Mouse (Mus musculus) hindbrain, embryonic 15.5 days (tissue): ENCODE measurements around the gene Tnfaip8l2. TPM values are rescaled to one million over a fixed set of nuclear protein-coding genes. Genes with fewer than 3 reads are reported as not detected.
"Not testable (repeated sequence)": the region's sequence is repeated elsewhere in the genome, so short reads cannot be mapped to it uniquely, and the experiment has no call there.

Experiments used
- ATAC-seq: fragments of 200-750 bp; cut with Nextera tagmentation; 2 replicates; pipeline ENCODE4 v1.8.0; 2017; ENCODE audit warnings: low read depth, moderate number of reproducible peaks, moderate TSS enrichment; ENCODE audit not compliant: low FRiP score
- H3K27ac ChIP-seq: fragments of 300-500 bp; sonication (generic); replicated peaks from 2 replicates; pipeline ENCODE4 v1.5.1; 2015; ENCODE audit warnings: mild to moderate bottlenecking, inconsistent platforms
- H3K27me3 ChIP-seq: fragments of 300-500 bp; sonication (generic); 2 replicates; pipeline ENCODE4 v1.6.1; 2015; ENCODE audit warnings: control low read depth, inconsistent platforms
- H3K36me3 ChIP-seq: fragments of 300-500 bp; sonication (generic); 2 replicates; pipeline ENCODE4 v1.6.1; 2015; ENCODE audit warnings: control low read depth, inconsistent platforms
- H3K4me1 ChIP-seq: fragments of 300-500 bp; sonication (generic); replicated peaks from 2 replicates; pipeline ENCODE4 v1.6.1; 2015; ENCODE audit warnings: control low read depth, inconsistent platforms
- H3K4me2 ChIP-seq: fragments of 300-500 bp; sonication (generic); 2 replicates; pipeline ENCODE4 v1.6.1; 2015; ENCODE audit warnings: moderate library complexity, mild to moderate bottlenecking, inconsistent platforms
- H3K4me3 ChIP-seq: fragments of 300-500 bp; sonication (generic); 2 replicates; pipeline ENCODE4 v1.5.1; 2015; ENCODE audit warnings: mild to moderate bottlenecking, inconsistent platforms
- H3K9ac ChIP-seq: fragments of 300-500 bp; sonication (generic); 2 replicates; pipeline ENCODE4 v1.6.1; 2015; ENCODE audit warnings: inconsistent platforms
- H3K9me3 ChIP-seq: fragments of 300-500 bp; sonication (generic); 2 replicates; pipeline ENCODE4 v1.6.1; 2016; ENCODE audit warnings: control low read depth, inconsistent platforms
- WGBS: fragments of 180-500 bp; shearing (Covaris S2); methylation state at CpG from one replicate; pipeline ENCODE4 v1.1.7; 2015; 5-methylcytosine and 5-hydroxymethylcytosine counted together
- microRNA-seq: library from miRNA; unstranded; fragments of <30 nt; microRNA quantifications from one replicate; pipeline ENCODE4, GENCODE M21; 2016
- polyA plus RNA-seq: library from polyadenylated mRNA; unstranded; fragments of >200 nt; fragmentation: Nextera tagmentation; extraction: Ambion mirVana; gene quantifications from 2 replicates; pipeline ENCODE4 v1.2.1, GENCODE M21; 2015

Tnfaip8l2 gene
- polyA plus RNA-seq, 1 experiment from 2014 or later, result 3.9 TPM

DNA sequence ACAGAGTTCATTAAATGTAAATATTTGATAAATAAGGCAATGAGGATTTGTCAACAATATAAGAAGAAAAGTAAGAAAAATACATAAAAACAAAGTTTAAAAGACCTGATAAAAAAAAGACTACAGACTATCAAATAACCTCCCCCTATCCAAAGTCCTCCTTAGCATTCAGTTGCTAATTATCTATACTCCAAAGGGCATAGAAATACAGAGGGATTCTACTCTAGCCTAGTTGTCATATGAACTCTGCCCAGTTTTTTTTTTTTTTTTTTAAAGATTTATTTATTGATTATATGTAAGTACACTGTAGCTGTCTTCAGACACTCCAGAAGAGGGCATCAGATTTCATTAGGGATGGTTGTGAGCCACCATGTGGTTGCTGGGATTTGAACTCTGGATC, 34.9 kb downstream of the Tnfaip8l2 start:
- Histone ChIP-seq H3K27ac (peak overlapping the region; percentile 67; the same call in 1 of the 2 replicates), H3K4me3 (peak overlapping the region; percentile 92), H3K4me1 (peaks cover 20% of the 10 kb centered on the region), H3K9ac (0 out of 2 replicates have a peak overlapping the region, but pooled peaks have one; percentile 21), H3K4me2 (peak overlapping the region; percentile 60)
- not testable (repeated sequence) for H3K9me3 ChIP-seq, H3K27me3 ChIP-seq, H3K36me3 ChIP-seq, ATAC-seq

DNA sequence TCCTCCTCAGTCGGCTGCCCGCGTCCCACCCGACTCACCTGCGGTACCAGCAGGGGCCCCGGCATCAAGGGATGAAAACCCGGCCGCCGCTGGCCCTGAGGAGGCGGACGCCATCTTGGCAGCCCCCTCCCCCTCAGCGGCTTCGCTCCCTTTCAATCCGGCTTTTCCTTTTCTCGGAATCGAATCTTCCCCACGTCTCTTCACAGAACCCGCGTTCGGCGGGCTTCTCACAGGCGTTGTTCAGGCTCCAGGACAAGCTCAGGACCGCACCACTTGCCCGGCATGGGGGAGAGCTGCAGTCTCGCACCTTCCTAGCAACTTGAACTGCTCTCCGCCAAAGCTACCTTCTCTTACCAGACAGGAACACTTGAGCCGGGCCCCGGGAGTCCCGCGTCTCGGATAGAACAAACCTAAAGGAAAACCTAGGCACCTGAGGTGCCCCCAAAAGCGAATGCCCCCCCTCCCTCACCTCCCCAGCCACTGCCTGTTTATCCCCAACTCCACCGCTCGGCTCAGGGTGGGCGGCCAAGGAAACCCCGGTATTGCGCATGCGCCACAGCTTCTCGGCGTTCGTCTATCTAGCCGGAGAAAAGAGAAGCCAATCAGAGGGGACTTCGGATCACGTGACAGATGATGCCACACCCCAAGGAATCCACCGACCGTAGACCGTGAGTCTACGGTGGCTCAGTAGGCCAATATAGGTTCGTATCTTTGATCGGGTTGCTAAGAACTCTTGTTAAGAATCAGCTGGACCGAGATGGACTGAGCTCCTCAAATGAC, 35.6 kb downstream of the Tnfaip8l2 start, which contains the start of gene Pip5k1a:
TSS of gene Pip5k1a (minus strand) at position 593 of the 780 bp plus-strand sequence.
- no peaks in the 10 kb centered on the region for H3K36me3 ChIP-seq
- no peaks in the 10 kb centered on the region for H3K27me3 ChIP-seq
- peak within 1 kb of the TSS; percentile 93 for H3K9ac ChIP-seq
- peak within 1 kb of the TSS; percentile 88 for H3K27ac ChIP-seq
- H3K4me1 ChIP-seq, result peaks cover 22% of the 10 kb centered on the region
- WGBS, result under 1% methylated on average over 51 of the region's 51 CpGs
- H3K4me2 ChIP-seq, result peak within 1 kb of the TSS; percentile 78
- H3K4me3 ChIP-seq, result peak within 1 kb of the TSS; percentile 92
- H3K9me3 ChIP-seq, result no peaks in the 10 kb centered on the region
- peak; percentile 93 for ATAC-seq

DNA sequence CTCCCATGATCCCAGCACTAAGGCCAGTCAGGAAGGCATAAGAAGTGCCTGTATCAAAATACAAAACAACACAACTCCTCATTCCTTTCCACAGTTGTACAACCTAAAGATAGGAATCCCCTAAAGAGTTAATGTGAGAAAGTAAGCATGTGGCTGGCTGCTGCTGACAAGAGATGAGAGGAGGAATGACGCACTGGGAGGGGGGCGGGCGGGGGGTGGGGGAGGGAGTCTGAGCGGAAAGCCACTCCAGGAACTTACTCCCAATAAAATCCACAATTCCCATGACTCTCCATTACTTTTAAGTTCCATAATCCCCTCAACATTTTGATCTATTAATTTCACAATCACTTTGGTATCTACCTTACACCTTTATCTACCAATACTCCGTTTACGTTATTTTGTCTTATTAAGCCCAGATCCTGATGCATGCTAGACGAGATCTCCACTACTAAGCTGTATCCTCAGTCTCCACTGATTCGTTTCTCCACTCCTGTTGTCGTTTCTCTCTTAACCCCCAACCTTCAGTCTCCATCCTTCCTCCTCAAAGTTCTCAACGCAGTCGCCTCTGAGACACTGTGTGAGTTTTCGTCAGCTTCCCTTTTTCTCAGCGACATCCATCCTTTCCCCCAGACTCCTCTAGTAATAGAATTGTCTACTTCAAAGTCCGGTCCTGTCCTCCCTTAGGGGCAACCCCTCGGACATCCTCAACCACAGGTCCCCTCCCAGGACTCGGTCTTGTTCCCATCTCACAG, 36.4 kb downstream of the Tnfaip8l2 start:
- Histone ChIP-seq H3K4me2 (peak overlapping the region; percentile 78), H3K27me3 (no peaks in the 10 kb centered on the region), H3K27ac (peak overlapping the region; percentile 88), H3K4me1 (peaks cover 26% of the 10 kb centered on the region), H3K9ac (peak overlapping the region; percentile 93), H3K36me3 (no peaks in the 10 kb centered on the region), H3K4me3 (peak overlapping the region; percentile 92), H3K9me3 (no peaks in the 10 kb centered on the region)
- WGBS, result 1% methylated on average over 16 of the region's 16 CpGs
- ATAC-seq, result no peak

DNA sequence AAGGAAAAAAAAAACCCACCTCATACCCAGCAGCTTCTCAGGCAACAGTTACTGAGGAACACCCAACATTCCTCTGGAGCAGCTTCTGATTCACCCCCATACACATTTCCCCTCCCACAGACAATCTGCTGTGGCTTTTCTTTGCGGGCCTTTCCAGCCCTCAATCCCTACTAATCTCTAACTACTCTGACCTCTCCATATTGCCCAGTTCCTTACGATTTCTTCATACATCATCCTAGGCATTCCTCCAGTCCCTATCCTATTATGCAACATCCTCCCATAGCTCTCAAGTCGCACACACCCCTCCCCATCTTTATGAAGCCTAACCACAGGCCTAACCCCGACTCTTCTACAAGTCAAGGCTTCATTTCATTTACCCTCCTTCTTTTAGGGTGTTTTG, 37.0 kb downstream of the Tnfaip8l2 start:
- no peaks in the 10 kb centered on the region for H3K27me3 ChIP-seq

DNA sequence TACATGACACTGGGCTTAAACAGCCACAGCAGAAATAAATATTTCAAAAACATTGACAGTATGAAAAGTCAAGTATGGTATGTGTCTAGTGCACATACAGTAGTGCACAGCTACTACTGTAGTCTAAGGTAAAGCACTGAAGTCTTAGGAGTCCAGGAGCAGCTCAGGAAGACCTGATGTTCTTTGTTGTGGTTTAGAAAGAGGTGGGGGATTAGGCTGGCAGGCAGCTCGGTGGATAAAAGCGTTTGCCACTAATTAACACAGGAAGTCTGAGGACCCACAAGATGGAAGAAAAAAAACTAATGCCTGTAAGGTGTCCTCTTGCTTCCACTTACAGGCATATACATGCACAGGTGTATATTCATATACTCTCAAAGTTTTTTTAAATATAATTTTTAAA, 41.3 kb downstream of the Tnfaip8l2 start:
- no peak for ATAC-seq
- WGBS, result 49% methylated on average over 2 of the region's 2 CpGs
- no peak overlapping the region for H3K4me3 ChIP-seq
- peaks cover 6% of the 10 kb centered on the region for H3K36me3 ChIP-seq
- H3K9me3 ChIP-seq, result no peaks in the 10 kb centered on the region
- no peaks in the 10 kb centered on the region for H3K27me3 ChIP-seq
- no peak overlapping the region for H3K27ac ChIP-seq
- peaks cover 26% of the 10 kb centered on the region for H3K4me1 ChIP-seq
- H3K4me2 ChIP-seq, result no peak overlapping the region
- no peak overlapping the region for H3K9ac ChIP-seq

More for the DNA sequence above, 37.0 kb downstream of the Tnfaip8l2 start:
- peak overlapping the region; percentile 92 for H3K4me3 ChIP-seq
- H3K36me3 ChIP-seq, result no peaks in the 10 kb centered on the region
- peak overlapping the region; percentile 93; the same call in 1 of the 2 replicates for H3K9ac ChIP-seq
- no peak for ATAC-seq
- H3K4me1 ChIP-seq, result peaks cover 26% of the 10 kb centered on the region
- H3K4me2 ChIP-seq, result peak overlapping the region; percentile 78
- H3K9me3 ChIP-seq, result no peaks in the 10 kb centered on the region
- WGBS, result 72% methylated on average over 4 of the region's 4 CpGs
- no peak overlapping the region for H3K27ac ChIP-seq

Small RNA genes within 50 kb of the gene (microRNA-seq; reads per million reads assigned to microRNA genes)
- not detected for gene Mir8099-1

Other genes starting within 250 kb of the Tnfaip8l2 start
- gene Selenbp1, start 209.3 kb downstream of the Tnfaip8l2 start, polyA plus RNA-seq, result 15.5 and 16.4 TPM in 2 replicates
- 6.9 and 7.1 TPM in 2 replicates for gene Rfx5, start 188.3 kb downstream of the Tnfaip8l2 start, polyA plus RNA-seq
- 21.8 and 27.3 TPM in 2 replicates for gene Pi4kb, start 167.6 kb downstream of the Tnfaip8l2 start, polyA plus RNA-seq
- 18.9 and 21.2 TPM in 2 replicates for gene Zfp687, start 126.9 kb downstream of the Tnfaip8l2 start, polyA plus RNA-seq
- 260 and 276 TPM in 2 replicates for gene Psmd4, start 99.7 kb downstream of the Tnfaip8l2 start, polyA plus RNA-seq
- gene Pip5k1a, start 35.4 kb downstream of the Tnfaip8l2 start, polyA plus RNA-seq, result 15.2 and 15.8 TPM in 2 replicates
- gene Vps72, start 31.3 kb downstream of the Tnfaip8l2 start, polyA plus RNA-seq, result 167 and 176 TPM in 2 replicates
- 1.7 and 1.8 TPM in 2 replicates for gene Tmod4, start 17.9 kb downstream of the Tnfaip8l2 start, polyA plus RNA-seq
- 84.0 and 88.6 TPM in 2 replicates for gene Scnm1, start 8.3 kb downstream of the Tnfaip8l2 start, polyA plus RNA-seq
- gene Lysmd1, start 8.3 kb downstream of the Tnfaip8l2 start, polyA plus RNA-seq, result 42.7 and 45.0 TPM in 2 replicates
- gene Sema6c, start 18.1 kb upstream of the Tnfaip8l2 start, polyA plus RNA-seq, result 33.0 and 34.7 TPM in 2 replicates
- 3.4 and 3.6 TPM in 2 replicates for gene Gabpb2, start 75.6 kb upstream of the Tnfaip8l2 start, polyA plus RNA-seq
- 57.1 and 59.3 TPM in 2 replicates for gene Cdc42se1, start 86.4 kb upstream of the Tnfaip8l2 start, polyA plus RNA-seq
- 323 and 341 TPM in 2 replicates for gene Mllt11, start 89.8 kb upstream of the Tnfaip8l2 start, polyA plus RNA-seq
- 0.13 and 0.19 TPM in 2 replicates for gene Gm128, start 99.2 kb upstream of the Tnfaip8l2 start, polyA plus RNA-seq
- 0.29 TPM in 1 of 2 replicates, not detected in the other for gene Bnipl, start 108.8 kb upstream of the Tnfaip8l2 start, polyA plus RNA-seq
- gene Mindy1, start 139.0 kb upstream of the Tnfaip8l2 start, polyA plus RNA-seq, result 34.5 and 36.6 TPM in 2 replicates
- gene Prune1, start 139.7 kb upstream of the Tnfaip8l2 start, polyA plus RNA-seq, result 66.5 and 69.9 TPM in 2 replicates
- 0.47 and 0.72 TPM in 2 replicates for gene Anxa9, start 164.8 kb upstream of the Tnfaip8l2 start, polyA plus RNA-seq
- gene Cers2, start 172.4 kb upstream of the Tnfaip8l2 start, polyA plus RNA-seq, result 92.7 and 101 TPM in 2 replicates
- gene Setdb1, start 214.8 kb upstream of the Tnfaip8l2 start, polyA plus RNA-seq, result 39.3 and 42.7 TPM in 2 replicates